Mouse (Mus musculus): ENCODE data around the gene Saxo1. TPM values are rescaled to one million over a fixed set of nuclear protein-coding genes. Genes with fewer than 3 reads are reported as not detected.

Saxo1 gene
- total and polyA plus RNA-seq, 3 experiments = not detected

- TF ChIP-seq MAZ (IDR thresholded peaks at IDR 0.05; ENCODE audit: low read depth, low read length) = no peak
These were observed 107.7 kb downstream of the Saxo1 start (continued) for GRCm38 (mm10) chr4:86450468-86450867.

GRCm38 (mm10) chr4:86436336-86436735, 121.8 kb downstream of the Saxo1 start:
- TF ChIP-seq TAL1 (IDR thresholded peaks at IDR 0.05; ENCODE audit: low read length) (no peak), CTCF (IDR thresholded peaks at IDR 0.05 in 2 of 3, conservative IDR thresholded peaks at IDR 0.05 in 1 of 3; ENCODE audit: control insufficient read depth in 1 of 3, insufficient read depth in 1 of 3, low read depth in 2 of 3, low read length in 3 of 3, poor library complexity in 1 of 3, severe bottlenecking in 1 of 3) (no peak), CHD2 (IDR thresholded peaks at IDR 0.05; ENCODE audit: low read length) (no peak), GATA1 (IDR thresholded peaks at IDR 0.05; ENCODE audit: low read depth, low read length) (no peak), UBTF (IDR thresholded peaks at IDR 0.05; ENCODE audit: borderline replicate concordance, insufficient read depth, low read depth, low read length) (no peak), ELF1 (IDR thresholded peaks at IDR 0.05; ENCODE audit: low read depth, low read length) (no peak)
- no peaks in the 10 kb centered on the region for H3K79me2 ChIP-seq (ENCODE audit: control insufficient read depth, insufficient read depth, low read length, poor library complexity)
- DNase-seq (ENCODE audit: low read depth, low spot score) = no peak

GRCm38 (mm10) chr4:86435631-86436030, 122.5 kb downstream of the Saxo1 start:
- H3K27me3 ChIP-seq (ENCODE audit: control insufficient read depth in 1 of 2, insufficient read depth in 2 of 2, low read length in 2 of 2) = no peaks in the 10 kb centered on the region
- H3K9ac ChIP-seq (ENCODE audit: control insufficient read depth, low read depth, low read length, poor library complexity, severe bottlenecking) = no peak overlapping the region
- no peaks in the 10 kb centered on the region for H3K9me3 ChIP-seq (replicated peaks; ENCODE audit: insufficient read depth, low read length)
- H3K79me2 ChIP-seq (ENCODE audit: control insufficient read depth, insufficient read depth, low read length, poor library complexity) = no peaks in the 10 kb centered on the region
- DNase-seq (ENCODE audit: low read depth, low spot score) = no peak
- H3K4me1 ChIP-seq (ENCODE audit: control insufficient read depth in 1 of 2, insufficient read depth in 2 of 2, low read length in 2 of 2) = no peaks in the 10 kb centered on the region
- no peak overlapping the region for H3K4me3 ChIP-seq (ENCODE audit: control insufficient read depth in 1 of 2, insufficient read depth in 1 of 2, low read depth in 2 of 2, low read length in 2 of 2)
- no peak overlapping the region for H3K27ac ChIP-seq (ENCODE audit: control insufficient read depth, low read depth, low read length)
- TF ChIP-seq KAT2A (conservative IDR thresholded peaks at IDR 0.05; ENCODE audit: low read depth, low read length) = no peak
- no peak for TF ChIP-seq BHLHE40 (IDR thresholded peaks at IDR 0.05; ENCODE audit: borderline replicate concordance, low read depth, low read length)
- no peaks in the 10 kb centered on the region for H3K36me3 ChIP-seq (ENCODE audit: control insufficient read depth in 1 of 2, insufficient read depth in 2 of 2, low read length in 2 of 2)

More at GRCm38 (mm10) chr4:86436336-86436735, 121.8 kb downstream of the Saxo1 start:
- no peaks in the 10 kb centered on the region for H3K36me3 ChIP-seq (ENCODE audit: control insufficient read depth in 1 of 2, insufficient read depth in 2 of 2, low read length in 2 of 2)
- no peaks in the 10 kb centered on the region for H3K4me1 ChIP-seq (ENCODE audit: control insufficient read depth in 1 of 2, insufficient read depth in 2 of 2, low read length in 2 of 2)
- no peak overlapping the region for H3K9ac ChIP-seq (ENCODE audit: control insufficient read depth, low read depth, low read length, poor library complexity, severe bottlenecking)
- no peaks in the 10 kb centered on the region for H3K9me3 ChIP-seq (replicated peaks; ENCODE audit: insufficient read depth, low read length)
- no peaks in the 10 kb centered on the region for H3K27me3 ChIP-seq (ENCODE audit: control insufficient read depth in 1 of 2, insufficient read depth in 2 of 2, low read length in 2 of 2)
- no peak overlapping the region for H3K4me3 ChIP-seq (ENCODE audit: control insufficient read depth in 1 of 2, insufficient read depth in 1 of 2, low read depth in 2 of 2, low read length in 2 of 2)
- no peak overlapping the region for H3K27ac ChIP-seq (ENCODE audit: control insufficient read depth, low read depth, low read length)

GRCm38 (mm10) chr4:86428091-86428745, 129.9 kb downstream of the Saxo1 start:
- Histone ChIP-seq H3K36me3 (ENCODE audit: control insufficient read depth in 1 of 2, insufficient read depth in 2 of 2, low read length in 2 of 2) (peaks cover 0 to 16% of the 10 kb centered on the region in 2 experiments; a peak in 2 of 4 replicates), H3K4me3 (ENCODE audit: control insufficient read depth in 1 of 2, insufficient read depth in 1 of 2, low read depth in 2 of 2, low read length in 2 of 2) (0 out of 4 replicates have a peak overlapping the region, but pooled peaks of 1 of the 2 experiments have one; percentile 18), H3K9ac (ENCODE audit: control insufficient read depth, low read depth, low read length, poor library complexity, severe bottlenecking) (peak overlapping the region; percentile 21; the same call in 1 of the 2 replicates), H3K27me3 (ENCODE audit: control insufficient read depth in 1 of 2, insufficient read depth in 2 of 2, low read length in 2 of 2) (no peaks in the 10 kb centered on the region), H3K4me1 (ENCODE audit: control insufficient read depth in 1 of 2, insufficient read depth in 2 of 2, low read length in 2 of 2) (peaks cover 5 to 24% of the 10 kb centered on the region in 2 experiments), H3K27ac (ENCODE audit: control insufficient read depth, low read depth, low read length) (peak overlapping the region; percentile 46; the same call in 1 of the 2 replicates), H3K9me3 (replicated peaks; ENCODE audit: insufficient read depth, low read length) (no peaks in the 10 kb centered on the region), H3K79me2 (ENCODE audit: control insufficient read depth, insufficient read depth, low read length, poor library complexity) (no peaks in the 10 kb centered on the region)
- peak; percentile 77 for DNase-seq (ENCODE audit: low read depth, low spot score)
- TF ChIP-seq USF2 (IDR thresholded peaks at IDR 0.05; ENCODE audit: borderline replicate concordance in 1 of 2, insufficient read depth in 1 of 2, low read depth in 1 of 2, low read length in 2 of 2) = no peak
- TF ChIP-seq SIN3A (IDR thresholded peaks at IDR 0.05; ENCODE audit: low read length) = peak; percentile 53; the same call in 1 of the 2 replicates
- no peak for TF ChIP-seq CHD1 (IDR thresholded peaks at IDR 0.05; ENCODE audit: low read depth, low read length)
- TF ChIP-seq NELFE (IDR thresholded peaks at IDR 0.05; ENCODE audit: low read depth, low read length) = no peak; the same call in 1 of the 2 replicates
- TF ChIP-seq RCOR1 (IDR thresholded peaks at IDR 0.05; ENCODE audit: low read depth, low read length) = no peak; the same call in 1 of the 2 replicates
- peak; percentile 57; the same call in 1 of the 2 replicates for TF ChIP-seq ELF1 (IDR thresholded peaks at IDR 0.05; ENCODE audit: low read depth, low read length)
- no peak for TF ChIP-seq POLR2AphosphoS5 (IDR thresholded peaks at IDR 0.05; ENCODE audit: borderline replicate concordance, low read depth, low read length)
- no peak for TF ChIP-seq CTCF (IDR thresholded peaks at IDR 0.05 in 2 of 3, conservative IDR thresholded peaks at IDR 0.05 in 1 of 3; ENCODE audit: control insufficient read depth in 1 of 3, insufficient read depth in 1 of 3, low read depth in 2 of 3, low read length in 3 of 3, poor library complexity in 1 of 3, severe bottlenecking in 1 of 3)
- 0 out of 2 replicates have a peak, but pooled peaks have one; percentile 13 for TF ChIP-seq MAFK (IDR thresholded peaks at IDR 0.05; ENCODE audit: borderline replicate concordance, low read depth, low read length)
- TF ChIP-seq ETS1 (IDR thresholded peaks at IDR 0.05; ENCODE audit: low read depth, low read length) = peak; percentile 60
- TF ChIP-seq JUND (IDR thresholded peaks at IDR 0.05; ENCODE audit: low read depth, low read length) = 0 out of 2 replicates have a peak, but pooled peaks have one; percentile 13
- TF ChIP-seq MXI1 (IDR thresholded peaks at IDR 0.05; ENCODE audit: low read depth, low read length) = peak; percentile 20; the same call in 1 of the 2 replicates
- no peak for TF ChIP-seq RAD21 (IDR thresholded peaks at IDR 0.05; ENCODE audit: low read depth, low read length)
- no peak for TF ChIP-seq ZKSCAN1 (IDR thresholded peaks at IDR 0.05; ENCODE audit: low read depth, low read length)

All from MEL (cell line).